In the genomic region with DNA sequence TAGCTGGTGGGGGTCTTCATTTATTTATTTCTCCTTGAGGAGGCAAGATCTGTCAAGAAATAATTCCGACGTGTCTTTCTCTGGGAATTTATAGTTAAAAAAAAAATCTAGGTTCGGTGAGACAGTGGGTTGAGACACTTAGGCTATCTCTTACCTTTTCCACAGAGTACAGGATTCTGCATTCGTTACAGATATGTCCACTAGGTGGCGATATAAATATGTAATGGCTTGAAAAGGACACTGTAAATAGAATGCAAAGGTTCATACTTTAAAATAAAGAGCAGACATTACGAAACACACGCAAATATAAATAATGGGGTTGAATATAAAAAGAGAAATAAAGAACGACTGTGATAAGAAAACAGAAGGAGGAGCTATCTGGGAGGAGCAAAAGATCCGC, we compare ENCODE assay signal across 8 mouse cellular contexts.
DNase-seq lines count a peak whose midpoint lies in the region; ATAC-seq lines count a peak whose summit lies in the region.

No protein-coding gene starts in this region.

- peak; percentile 33 for DNase-seq in kidney, adult 9 months
- DNase-seq in kidney, adult 18-20 months = no peak
- peak; percentile 62 for DNase-seq in ES-CJ7 (ENCODE audit: low read depth, low spot score)
- DNase-seq in kidney, postnatal 14 days = peak; percentile 5
- peak; percentile 39 for DNase-seq in telencephalon, adult 2 months (ENCODE audit: low read depth, low spot score)
- DNase-seq in spleen, postnatal 14 days (ENCODE audit: low spot score in 2 of 2) = no peak
- no peak for DNase-seq in ovary, adult 18-20 months (ENCODE audit: low spot score)

- peak; percentile 52; the same call in 1 of the 2 replicates for ATAC-seq in common myeloid progenitor, adult 5-6 weeks (replicated peaks; ENCODE audit: low read depth, poor library complexity, severe bottlenecking)

Comparison
In these comparisons a context has a peak if more than half of its experiments do, and no peak if none do; other contexts are left out.
1. DNase-seq: peak in kidney, adult 9 months (single experiment), ES-CJ7 (single experiment), kidney, postnatal 14 days (single experiment) and telencephalon, adult 2 months (single experiment); none in kidney, adult 18-20 months (single experiment), spleen, postnatal 14 days (0 of 2) and ovary, adult 18-20 months (single experiment).